Mouse (Mus musculus): ENCODE measurements at regions not wholly inside any gene's neighbourhood (a gene's known extent, or its start where the extent isn't known, plus 50 kb on each side); places are given as distances from the start of the nearest gene placed in this dataset.

- TF ChIP-seq CTCF (IDR thresholded peaks at IDR 0.05; ENCODE audit: low read depth, low read length): no peak
- TF ChIP-seq GATA1 (IDR thresholded peaks at IDR 0.05; ENCODE audit: borderline replicate concordance, low read length): no peak
These were observed 232.9 kb downstream of the Zfp36l1 start for GRCm38 (mm10) chr12:79879918-79880273.
